Mouse (Mus musculus): ENCODE measurements around the gene Rbfox3. TPM values are rescaled to one million over a fixed set of nuclear protein-coding genes. Genes with fewer than 3 reads are reported as not detected.
"Not testable (repeated sequence)": the region's sequence is repeated elsewhere in the genome, so short reads cannot be mapped to it uniquely, and the experiment has no call there.

Rbfox3 gene
- polyA plus RNA-seq, 1 experiment from 2014 or later, result 11.7 TPM

DNA sequence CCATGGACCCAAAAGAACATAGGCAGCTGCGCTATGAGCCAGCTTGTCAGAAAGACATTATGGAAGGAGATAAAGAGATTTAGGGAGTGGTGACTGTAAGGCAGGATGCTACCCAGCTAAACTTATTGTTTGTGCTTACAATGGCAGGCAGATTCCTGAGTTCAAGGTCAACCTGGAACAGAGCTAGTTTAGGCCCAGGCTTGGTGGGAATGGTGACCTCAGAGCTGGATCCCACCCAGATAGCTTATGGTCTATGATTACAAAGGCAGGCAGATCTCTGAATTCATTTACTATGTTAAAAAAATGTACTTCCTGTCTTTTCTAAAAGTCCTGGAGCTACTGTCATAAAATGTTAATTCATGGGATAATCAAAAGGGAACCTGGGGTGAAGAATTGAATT, 123.3 kb downstream of the Rbfox3 start:
- H3K4me3 ChIP-seq, result no peak overlapping the region
- WGBS, result 93% methylated on average over 1 of the region's 1 CpGs
- no peak overlapping the region for H3K27ac ChIP-seq
- DNase-seq (ENCODE audit: low spot score), result no peak
- H3K36me3 ChIP-seq, result no peaks in the 10 kb centered on the region
- no peaks in the 10 kb centered on the region for H3K27me3 ChIP-seq (ENCODE audit: insufficient read depth, poor library complexity, severe bottlenecking)
- H3K4me1 ChIP-seq (replicated peaks), result peaks cover 24% of the 10 kb centered on the region
- H3K9me3 ChIP-seq, result 0 out of 2 replicates have a peak, but pooled peaks cover 6% of the 10 kb centered on the region

DNA sequence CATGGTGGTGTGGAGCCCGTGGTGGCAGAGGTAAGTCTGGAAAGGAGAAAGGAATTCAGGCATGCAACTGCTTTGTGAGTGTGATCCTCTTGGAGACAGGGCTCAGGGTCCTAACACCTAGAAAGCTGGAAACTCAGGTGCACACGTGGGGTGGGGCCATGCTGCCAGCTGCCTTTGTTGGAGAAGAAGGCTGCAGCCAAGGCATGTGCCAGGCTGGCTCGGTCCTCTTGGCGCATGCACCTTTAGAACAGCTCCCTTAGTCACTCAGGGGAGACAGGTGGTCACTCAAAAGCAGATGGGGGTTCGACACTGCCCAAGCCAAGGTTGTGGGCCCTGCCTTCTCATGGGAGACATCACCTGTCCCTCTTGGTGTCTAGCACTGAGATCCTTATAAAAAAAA, 128.7 kb downstream of the Rbfox3 start:
- 0 out of 2 replicates have a peak, but pooled peaks cover 3% of the 10 kb centered on the region for H3K9me3 ChIP-seq
- no peak overlapping the region for H3K27ac ChIP-seq
- H3K27me3 ChIP-seq (ENCODE audit: insufficient read depth, poor library complexity, severe bottlenecking), result no peaks in the 10 kb centered on the region
- H3K4me3 ChIP-seq, result no peak overlapping the region
- H3K36me3 ChIP-seq, result no peaks in the 10 kb centered on the region
- WGBS, result 87% methylated on average over 5 of the region's 5 CpGs
- no peak for DNase-seq (ENCODE audit: low spot score)
- H3K4me1 ChIP-seq (replicated peaks), result peaks cover 10% of the 10 kb centered on the region; the same call in 1 of the 2 replicates

DNA sequence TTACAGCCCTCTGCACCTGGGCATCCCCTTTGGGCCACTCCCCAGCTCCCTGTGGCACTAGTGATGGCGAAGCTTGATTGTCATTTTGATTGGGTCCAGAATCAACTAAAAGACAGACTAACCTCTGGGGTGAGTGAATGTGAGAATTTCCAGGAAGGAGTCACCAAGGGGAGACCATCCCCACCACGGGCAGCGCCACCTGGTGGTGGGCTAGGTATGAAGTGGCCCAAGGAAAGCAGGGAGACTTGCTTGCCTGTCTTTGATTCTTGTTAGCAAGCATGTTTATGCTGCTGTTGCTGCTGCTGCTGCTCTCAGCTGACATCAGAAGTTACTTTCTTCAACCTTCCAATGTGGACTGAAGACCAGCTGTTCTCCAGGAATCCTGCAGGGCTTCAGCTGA, 135.6 kb downstream of the Rbfox3 start:
- peak; percentile 46 for DNase-seq (ENCODE audit: low spot score)
- Histone ChIP-seq H3K4me1 (replicated peaks) (peaks cover 22% of the 10 kb centered on the region), H3K27ac (no peak overlapping the region), H3K9me3 (no peaks in the 10 kb centered on the region), H3K27me3 (ENCODE audit: insufficient read depth, poor library complexity, severe bottlenecking) (no peaks in the 10 kb centered on the region), H3K4me3 (no peak overlapping the region), H3K36me3 (no peaks in the 10 kb centered on the region)
- 19% methylated on average over 3 of the region's 3 CpGs for WGBS

DNA sequence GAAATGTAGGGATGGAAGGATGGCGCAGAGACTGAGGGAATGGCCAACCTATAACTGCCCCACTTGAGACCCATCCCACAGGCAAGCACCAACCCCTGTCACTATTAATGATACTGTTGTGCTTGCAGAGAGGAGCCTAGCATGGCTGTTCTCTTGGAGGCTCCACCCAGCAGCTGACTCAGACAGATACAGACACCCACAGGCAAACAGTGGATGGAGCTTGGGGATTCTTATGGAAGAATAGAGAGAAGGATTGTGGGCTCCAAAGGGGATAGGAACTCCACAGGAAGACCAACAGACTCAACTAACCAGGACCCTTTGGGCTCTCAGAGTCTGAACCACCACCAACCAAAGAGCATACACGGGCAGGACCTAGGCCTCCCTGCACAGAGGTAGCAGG, 136.6 kb downstream of the Rbfox3 start:
- not testable (repeated sequence) for H3K4me3 ChIP-seq; H3K36me3 ChIP-seq; DNase-seq (ENCODE audit: low spot score); H3K9me3 ChIP-seq; H3K27me3 ChIP-seq (ENCODE audit: insufficient read depth, poor library complexity, severe bottlenecking); H3K27ac ChIP-seq
- H3K4me1 ChIP-seq (replicated peaks), result peaks cover 22% of the 10 kb centered on the region
- WGBS, result 79% methylated on average over 2 of the region's 2 CpGs

DNA sequence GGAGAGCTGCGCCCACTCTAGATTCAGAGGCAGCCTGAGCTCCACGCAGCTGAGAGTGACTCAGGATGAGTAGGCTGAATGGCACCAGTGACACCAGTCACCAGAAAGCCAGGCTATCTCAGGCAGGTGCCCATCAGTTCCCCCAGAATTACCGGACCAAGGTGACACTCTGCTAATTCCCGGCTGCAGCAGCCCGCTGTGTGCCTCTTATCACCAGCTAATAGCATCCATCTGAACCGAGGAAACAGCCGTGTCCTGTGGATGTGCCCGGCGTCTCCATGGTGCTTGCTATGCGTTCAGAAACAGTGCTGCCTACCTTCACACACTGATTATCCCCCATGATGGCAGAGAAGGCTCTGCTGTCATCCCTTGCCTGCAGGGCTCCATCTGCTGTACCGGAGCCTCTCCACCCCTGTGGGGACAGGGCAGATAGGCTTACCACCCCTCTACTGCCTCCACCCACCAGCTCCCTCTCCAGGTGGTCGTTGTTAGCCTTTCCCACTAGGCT, 138.3 kb downstream of the Rbfox3 start:
- DNase-seq (ENCODE audit: low spot score), result no peak
- no peaks in the 10 kb centered on the region for H3K36me3 ChIP-seq
- H3K27me3 ChIP-seq (ENCODE audit: insufficient read depth, poor library complexity, severe bottlenecking), result no peaks in the 10 kb centered on the region
- H3K9me3 ChIP-seq, result no peaks in the 10 kb centered on the region
- 62% methylated on average over 12 of the region's 12 CpGs for WGBS
- no peak overlapping the region for H3K4me3 ChIP-seq
- peaks cover 34% of the 10 kb centered on the region for H3K4me1 ChIP-seq (replicated peaks)
- H3K27ac ChIP-seq, result peak overlapping the region; percentile 37; the same call in 1 of the 2 replicates

GRCm38 (mm10) chr11:118771358-118771757, 140.0 kb downstream of the Rbfox3 start:
- no peak for DNase-seq (ENCODE audit: low spot score)
- H3K9me3 ChIP-seq, result no peaks in the 10 kb centered on the region
- H3K4me1 ChIP-seq (replicated peaks), result peaks cover 47% of the 10 kb centered on the region
- WGBS, result 86% methylated on average over 4 of the region's 4 CpGs
- no peaks in the 10 kb centered on the region for H3K36me3 ChIP-seq
- H3K4me3 ChIP-seq, result no peak overlapping the region
- 0 out of 2 replicates have a peak overlapping the region, but pooled peaks have one; percentile 56 for H3K27ac ChIP-seq
- no peaks in the 10 kb centered on the region for H3K27me3 ChIP-seq (ENCODE audit: insufficient read depth, poor library complexity, severe bottlenecking)

- H3K4me3 ChIP-seq, result no peak overlapping the region
- no peak overlapping the region for H3K27ac ChIP-seq
- H3K27me3 ChIP-seq (ENCODE audit: insufficient read depth, poor library complexity, severe bottlenecking), result no peaks in the 10 kb centered on the region
- no peak for DNase-seq (ENCODE audit: low spot score)
- 91% methylated on average over 7 of the region's 7 CpGs for WGBS
- peaks cover 47% of the 10 kb centered on the region for H3K4me1 ChIP-seq (replicated peaks)
- H3K36me3 ChIP-seq, result no peaks in the 10 kb centered on the region
- H3K9me3 ChIP-seq, result no peaks in the 10 kb centered on the region
Observed at GRCm38 (mm10) chr11:118770789-118771188, 140.6 kb downstream of the Rbfox3 start.

GRCm38 (mm10) chr11:118769542-118769941, 141.9 kb downstream of the Rbfox3 start:
- WGBS, result 69% methylated on average over 2 of the region's 2 CpGs

DNA sequence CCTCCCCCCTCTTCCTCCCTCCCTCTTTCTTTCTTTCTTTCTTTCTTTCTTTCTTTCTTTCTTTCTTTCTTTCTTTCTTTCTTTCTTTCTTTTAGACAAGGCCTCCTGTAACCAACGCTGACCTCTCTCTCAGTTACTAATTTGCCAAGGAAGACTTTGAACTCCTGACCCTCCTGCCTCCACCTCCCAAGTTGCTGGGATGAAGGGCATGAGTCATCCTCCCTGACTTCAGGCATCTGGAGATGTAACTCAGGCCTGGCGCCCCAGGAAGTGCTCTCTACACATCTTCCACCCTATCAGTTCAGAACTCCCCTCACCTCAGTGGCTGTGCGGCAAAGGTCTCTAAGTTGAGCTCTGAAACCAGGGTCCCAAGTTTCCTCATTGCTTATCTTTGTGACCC, 143.0 kb downstream of the Rbfox3 start:
- Histone ChIP-seq H3K27ac (no peak overlapping the region), H3K36me3 (no peaks in the 10 kb centered on the region), H3K27me3 (ENCODE audit: insufficient read depth, poor library complexity, severe bottlenecking) (no peaks in the 10 kb centered on the region), H3K4me1 (replicated peaks) (peaks cover 39% of the 10 kb centered on the region), H3K9me3 (no peaks in the 10 kb centered on the region), H3K4me3 (no peak overlapping the region)
- DNase-seq (ENCODE audit: low spot score), result no peak
- 81% methylated on average over 3 of the region's 3 CpGs for WGBS

More at GRCm38 (mm10) chr11:118769542-118769941, 141.9 kb downstream of the Rbfox3 start:
- no peaks in the 10 kb centered on the region for H3K9me3 ChIP-seq
- peak overlapping the region; percentile 36; the same call in 1 of the 2 replicates for H3K27ac ChIP-seq
- H3K27me3 ChIP-seq (ENCODE audit: insufficient read depth, poor library complexity, severe bottlenecking), result no peaks in the 10 kb centered on the region
- H3K4me1 ChIP-seq (replicated peaks), result peaks cover 47% of the 10 kb centered on the region
- no peak overlapping the region for H3K4me3 ChIP-seq
- no peaks in the 10 kb centered on the region for H3K36me3 ChIP-seq
- no peak for DNase-seq (ENCODE audit: low spot score)

DNA sequence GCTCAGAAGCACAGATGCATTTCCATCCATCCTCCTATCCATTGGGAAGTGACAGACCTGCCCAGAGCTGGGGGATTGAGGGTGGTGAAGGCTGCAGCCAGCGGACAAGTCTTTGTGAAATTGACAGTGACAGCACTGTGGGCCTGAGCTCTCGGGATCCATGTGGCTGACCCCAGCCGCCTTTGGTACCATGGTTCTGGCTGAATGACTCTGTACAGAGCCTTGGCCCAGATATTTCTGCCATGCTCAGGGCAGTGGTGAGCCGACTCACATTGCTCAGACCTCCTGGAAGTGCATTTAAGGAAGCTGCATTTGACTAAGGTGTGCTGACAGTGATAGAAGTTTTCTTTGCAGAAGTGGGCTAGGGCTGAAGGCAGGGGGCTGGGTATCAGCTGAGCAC, 144.0 kb downstream of the Rbfox3 start:
- no peaks in the 10 kb centered on the region for H3K36me3 ChIP-seq
- H3K4me1 ChIP-seq (replicated peaks), result peaks cover 33% of the 10 kb centered on the region
- no peak overlapping the region for H3K4me3 ChIP-seq
- 60% methylated on average over 4 of the region's 4 CpGs for WGBS
- no peak for DNase-seq (ENCODE audit: low spot score)
- H3K27me3 ChIP-seq (ENCODE audit: insufficient read depth, poor library complexity, severe bottlenecking), result no peaks in the 10 kb centered on the region
- H3K9me3 ChIP-seq, result no peaks in the 10 kb centered on the region
- peak overlapping the region; percentile 23; the same call in 1 of the 2 replicates for H3K27ac ChIP-seq

GRCm38 (mm10) chr11:118760296-118760988, 151.0 kb downstream of the Rbfox3 start:
- 85% methylated on average over 12 of the region's 12 CpGs for WGBS
- no peak overlapping the region for H3K4me3 ChIP-seq
- no peaks in the 10 kb centered on the region for H3K9me3 ChIP-seq
- H3K27ac ChIP-seq, result 0 out of 2 replicates have a peak overlapping the region, but pooled peaks have one; percentile 12
- no peaks in the 10 kb centered on the region; the same call in 1 of the 2 replicates for H3K4me1 ChIP-seq (replicated peaks)
- no peaks in the 10 kb centered on the region for H3K27me3 ChIP-seq (ENCODE audit: insufficient read depth, poor library complexity, severe bottlenecking)
- H3K36me3 ChIP-seq, result no peaks in the 10 kb centered on the region
- DNase-seq (ENCODE audit: low spot score), result no peak

GRCm38 (mm10) chr11:118759228-118759627, 152.2 kb downstream of the Rbfox3 start:
- H3K27ac ChIP-seq, result no peak overlapping the region
- DNase-seq (ENCODE audit: low spot score), result no peak
- WGBS, result 89% methylated on average over 8 of the region's 8 CpGs

DNA sequence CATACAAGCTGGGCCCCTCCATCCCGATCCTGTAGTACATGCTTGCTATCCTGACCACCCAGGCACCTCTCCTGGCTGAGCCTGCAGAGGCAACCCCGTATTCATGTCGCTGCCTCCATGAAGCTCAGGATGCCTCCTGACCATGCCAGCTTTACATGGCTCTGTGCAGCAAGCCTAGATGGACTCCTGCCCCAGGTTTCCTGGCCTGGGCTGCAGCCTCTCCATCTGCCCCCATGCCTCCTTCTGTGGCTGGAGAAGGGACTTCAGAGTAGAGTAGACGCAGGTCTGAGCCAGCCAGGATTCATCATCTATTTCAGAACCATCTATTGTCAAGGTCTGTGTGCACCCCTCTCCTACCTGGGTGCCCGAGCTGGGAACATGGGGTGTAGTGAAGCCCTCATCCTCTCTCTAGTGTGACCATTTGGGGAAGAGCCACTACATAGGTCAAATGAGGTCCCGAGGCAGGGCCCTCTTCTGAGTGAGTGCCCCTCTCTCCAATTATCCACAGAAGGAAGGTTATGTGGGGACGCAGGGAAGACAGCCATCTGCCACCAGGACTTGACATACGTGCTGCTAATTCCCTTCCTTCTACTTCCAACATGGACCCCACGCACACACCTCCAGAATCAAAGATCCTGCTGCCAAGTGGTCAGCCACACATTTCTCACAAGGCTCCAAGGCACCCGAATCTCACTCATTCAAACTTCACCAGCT, 153.0 kb downstream of the Rbfox3 start:
- Histone ChIP-seq H3K9me3 (no peaks in the 10 kb centered on the region), H3K4me1 (replicated peaks) (peaks cover 6% of the 10 kb centered on the region), H3K27ac (no peak overlapping the region), H3K27me3 (ENCODE audit: insufficient read depth, poor library complexity, severe bottlenecking) (no peaks in the 10 kb centered on the region), H3K36me3 (no peaks in the 10 kb centered on the region), H3K4me3 (no peak overlapping the region)
- WGBS, result 84% methylated on average over 10 of the region's 10 CpGs
- no peak for DNase-seq (ENCODE audit: low spot score)

More at GRCm38 (mm10) chr11:118759228-118759627, 152.2 kb downstream of the Rbfox3 start:
- no peaks in the 10 kb centered on the region for H3K9me3 ChIP-seq
- no peaks in the 10 kb centered on the region for H3K36me3 ChIP-seq
- H3K27me3 ChIP-seq (ENCODE audit: insufficient read depth, poor library complexity, severe bottlenecking), result no peaks in the 10 kb centered on the region
- no peak overlapping the region for H3K4me3 ChIP-seq
- peaks cover 5% of the 10 kb centered on the region for H3K4me1 ChIP-seq (replicated peaks)

All from hindbrain, embryonic 10.5 days (tissue).